In genomic region chr2:168059200-168059790, GRCm38 (mm10) we compare ENCODE assay signal across 12 mouse cellular contexts. TPM values are rescaled to one million over a fixed set of nuclear protein-coding genes. Genes with fewer than 3 reads are reported as not detected.
DNase-seq lines count a peak whose midpoint lies in the region; ATAC-seq and TF ChIP-seq lines count a peak whose summit lies in the region.
"Had no signal": no experiment of that assay in that cellular context is flagged by ENCODE, and none has a peak within 500 bp of the region (broad histone marks: within the 10 kb centered on the region; RNA-seq: fewer than 3 reads in every experiment).

No protein-coding gene starts in this region.

- H3K27ac ChIP-seq in kidney, postnatal 0 days, result peak overlapping the region; percentile 70
- H3K27ac ChIP-seq in bone marrow macrophage, adult 2 months (ENCODE audit: insufficient read depth, low read depth, low read length), result no peak overlapping the region

- no peaks in the 10 kb centered on the region for H3K9me3 ChIP-seq in kidney, postnatal 0 days (replicated peaks; ENCODE audit: low read length)
- H3K9me3 ChIP-seq in E14TG2a.4 (ENCODE audit: low read length), result no peaks in the 10 kb centered on the region

- no peak for TF ChIP-seq POLR2A in bone marrow macrophage, adult 2 months (IDR thresholded peaks at IDR 0.05; ENCODE audit: borderline replicate concordance, low read depth, low read length)

- WGBS in kidney, postnatal 0 days, result 79% methylated on average over 6 of the region's 6 CpGs

- TF ChIP-seq CTCF in kidney, postnatal 0 days (IDR thresholded peaks at IDR 0.05; ENCODE audit: low read depth), result peak; percentile 51; the same call in 1 of the 2 replicates
- peak; percentile 95 for TF ChIP-seq CTCF in E14TG2a.4 (conservative IDR thresholded peaks at IDR 0.05; ENCODE audit: low read length)
- 0 out of 2 replicates have a peak, but pooled peaks have one; percentile 16 for TF ChIP-seq CTCF in bone marrow macrophage, adult 2 months (IDR thresholded peaks at IDR 0.05; ENCODE audit: low read depth, low read length)

- no peak overlapping the region for H3K4me2 ChIP-seq in kidney, postnatal 0 days (ENCODE audit: low read length)

- no peaks in the 10 kb centered on the region for H3K36me3 ChIP-seq in kidney, postnatal 0 days (ENCODE audit: insufficient read depth, low read length)
- H3K36me3 ChIP-seq in E14TG2a.4 (ENCODE audit: insufficient read depth, low read length), result no peaks in the 10 kb centered on the region

- no peaks in the 10 kb centered on the region for H3K27me3 ChIP-seq in kidney, postnatal 0 days (ENCODE audit: insufficient read depth, low read length)
- peaks cover 15% of the 10 kb centered on the region for H3K27me3 ChIP-seq in E14TG2a.4 (ENCODE audit: insufficient read depth, low read length)

- no peak for ATAC-seq in kidney, postnatal 0 days (replicated peaks; ENCODE audit: low FRiP score, low read depth)

- H3K4me1 ChIP-seq in kidney, postnatal 0 days (replicated peaks; ENCODE audit: insufficient read depth, low read length), result peaks cover 11% of the 10 kb centered on the region; the same call in 1 of the 2 replicates
- H3K4me1 ChIP-seq in E14TG2a.4 (replicated peaks; ENCODE audit: low read depth, low read length), result peaks cover 52% of the 10 kb centered on the region
- H3K4me1 ChIP-seq in bone marrow macrophage, adult 2 months (ENCODE audit: control insufficient read depth, insufficient read depth, low read length), result peaks cover 7% of the 10 kb centered on the region

- no peak overlapping the region for H3K9ac ChIP-seq in kidney, postnatal 0 days (ENCODE audit: low read depth, low read length)

- no peak overlapping the region for H3K4me3 ChIP-seq in kidney, postnatal 0 days (replicated peaks; ENCODE audit: low read depth, low read length)
- peak overlapping the region; percentile 32; the same call in 1 of the 2 replicates for H3K4me3 ChIP-seq in E14TG2a.4 (replicated peaks; ENCODE audit: low read length)
- no peak overlapping the region for H3K4me3 ChIP-seq in bone marrow macrophage, adult 2 months (ENCODE audit: insufficient read depth, low read length)
- H3K4me3 ChIP-seq: erythroblast, embryonic 14.5 days; megakaryocyte, embryonic 14.5 days had no signal

- no peak for DNase-seq in kidney, postnatal 0 days (ENCODE audit: low spot score)
- no peak for DNase-seq in kidney, adult 8-10 months
- peak; percentile 58 for DNase-seq in 3T3-L1 (ENCODE audit: low read depth, low spot score)
- DNase-seq in right cerebral cortex, postnatal 10 days (ENCODE audit: low spot score in 2 of 2), result no peak
- DNase-seq in right cerebral cortex, postnatal 25 days, result no peak
- DNase-seq: adrenal gland, postnatal 25 days; cerebellum, adult 11 months; heart, postnatal 36 days had no signal

RNA-seq across cellular contexts. Expression of gene Pard6b, which starts 21.5 kb away (rescaled TPM):
- 28.6 and 29.6 TPM in 2 replicates for polyA plus RNA-seq in kidney, postnatal 0 days (2015; fragmentation: Nextera tagmentation; extraction: Ambion mirVana)
- polyA plus RNA-seq in bone marrow macrophage, adult 2 months (2012; ENCODE audit: insufficient read depth, insufficient read length, missing spikeins), result not detected in 2 replicates

RNA-seq across cellular contexts. Expression of gene Ripor3, which starts 48.9 kb away (rescaled TPM):
- 2.3 and 2.8 TPM in 2 replicates for polyA plus RNA-seq in kidney, postnatal 0 days (2015; fragmentation: Nextera tagmentation; extraction: Ambion mirVana)
- polyA plus RNA-seq in bone marrow macrophage, adult 2 months (2012; ENCODE audit: insufficient read depth, insufficient read length, missing spikeins), result not detected in 2 replicates

Comparison
In these comparisons a context has a peak if more than half of its experiments do, and no peak if none do; other contexts are left out.
1. CTCF ChIP-seq: peak in every context shown above with its lines; median percentile 95 in E14TG2a.4; 51 in kidney, postnatal 0 days; 16 in bone marrow macrophage, adult 2 months.
2. RNA of gene Pard6b, which starts 21.5 kb away (polyA plus RNA-seq): 28.6 to 29.6 TPM in kidney, postnatal 0 days; not detected in bone marrow macrophage, adult 2 months; every median in the first group is over 10 times any median in the second.